Mouse (Mus musculus) cerebellum, adult 2 months (tissue): Measurements from ENCODE around the gene Lat. TPM values are rescaled to one million over a fixed set of nuclear protein-coding genes. Genes with fewer than 3 reads are reported as not detected.

ENCODE experiments used
- DNase-seq, 2 experiments: peaks; one replicate each; pipeline ENCODE4 v3.0.0; 2021
- H3K27ac ChIP-seq: fragments of 200-500 bp; 2 replicates; pipeline ENCODE4 v1.5.1; 2012; ENCODE audit warnings: low read length, control low read depth, inconsistent platforms; ENCODE audit not compliant: insufficient read depth
- H3K27me3 ChIP-seq: fragments of 200-500 bp; 2 replicates; pipeline ENCODE4 v1.6.1; 2012; ENCODE audit warnings: inconsistent platforms, mild to moderate bottlenecking, low read length, moderate library complexity; ENCODE audit not compliant: control insufficient read depth, insufficient read depth
- H3K4me1 ChIP-seq: fragments of 200-500 bp; 2 replicates; pipeline ENCODE4 v1.6.1; 2011; ENCODE audit warnings: low read length; ENCODE audit not compliant: control insufficient read depth, insufficient read depth
- H3K4me3 ChIP-seq: fragments of 200-500 bp; replicated peaks from 2 replicates; pipeline ENCODE3; 2011; ENCODE audit warnings: mild to moderate bottlenecking, low read depth, low read length, control low read depth; ENCODE audit not compliant: insufficient read depth
- CTCF ChIP-seq: fragments of 200-500 bp; IDR thresholded peaks from 2 replicates; pipeline ENCODE4 v1.5.1; 2011; ENCODE audit warnings: low read depth, mild to moderate bottlenecking, control low read depth, low read length, moderate library complexity, borderline replicate concordance; ENCODE audit not compliant: insufficient read depth
- POLR2A ChIP-seq: fragments of 200-500 bp; IDR thresholded peaks from 2 replicates; pipeline ENCODE4 v1.6.1; 2011; ENCODE audit warnings: low read length, control low read depth, borderline replicate concordance; ENCODE audit not compliant: insufficient read depth
- WGBS: fragments of 180-500 bp; shearing (Covaris S2); methylation state at CpG from one replicate; pipeline ENCODE4 v1.1.7; 2018; 5-methylcytosine and 5-hydroxymethylcytosine counted together
- polyA plus RNA-seq: library from polyadenylated mRNA; depleted of rRNA; stranded (reverse); fragments of >200 nt; gene quantifications from 2 replicates; pipeline ENCODE4 v1.2.3, GENCODE M21; 2012; rRNA removed

Gene Lat
- polyA plus RNA-seq, 1 experiment = 1.6 TPM

DNA sequence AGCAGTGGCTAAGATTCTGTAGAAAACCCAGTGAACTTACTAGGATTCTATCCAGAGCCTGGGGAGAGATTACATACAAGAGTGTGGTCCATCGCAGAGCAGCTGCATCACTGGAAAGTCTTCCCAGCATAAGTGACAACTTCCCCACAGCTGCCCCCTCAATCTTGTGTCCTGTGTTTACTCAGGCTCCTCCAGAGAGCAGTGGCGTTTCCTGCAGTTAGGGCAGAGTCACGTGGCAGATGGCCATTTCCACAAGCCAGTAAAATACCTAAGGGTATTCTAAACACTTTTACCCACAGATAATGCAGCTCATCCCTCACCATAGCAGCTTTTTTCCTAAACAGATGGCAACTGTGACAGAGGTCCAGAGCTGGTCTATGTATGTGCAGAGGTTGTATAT is 44.6 kb downstream of the Lat start:
- H3K4me1 ChIP-seq = no peaks in the 10 kb centered on the region
- H3K27me3 ChIP-seq = no peaks in the 10 kb centered on the region; the same call in 1 of the 2 replicates
- no peak for TF ChIP-seq CTCF
- TF ChIP-seq POLR2A = no peak
- WGBS = 47% methylated on average over 3 of the region's 3 CpGs
- no peak overlapping the region for H3K27ac ChIP-seq
- no peak for DNase-seq
- H3K4me3 ChIP-seq = no peak overlapping the region

DNA sequence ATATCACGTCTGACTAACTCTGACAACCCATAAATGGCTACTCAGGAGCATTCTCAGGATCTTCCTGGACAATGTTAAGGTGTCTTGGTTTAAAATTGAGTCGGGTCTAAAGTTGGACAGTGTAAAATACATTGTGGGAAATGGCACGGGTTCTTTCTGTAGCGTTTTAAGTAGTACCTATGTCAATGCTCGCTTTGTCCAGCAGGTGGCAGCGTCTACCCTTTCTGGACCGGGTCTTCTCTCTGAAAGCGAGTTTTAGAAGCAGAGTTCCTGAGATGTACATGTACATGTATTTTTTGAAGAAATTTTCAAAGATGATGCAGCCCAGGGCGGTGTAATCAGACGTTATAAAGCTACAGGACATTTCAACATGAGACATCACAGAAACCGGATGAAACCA is 45.6 kb downstream of the Lat start:
- 7% methylated on average over 11 of the region's 11 CpGs for WGBS
- H3K4me3 ChIP-seq = no peak overlapping the region
- DNase-seq = peak; percentile 60 to 77
- H3K27me3 ChIP-seq = no peaks in the 10 kb centered on the region; the same call in 1 of the 2 replicates
- TF ChIP-seq POLR2A = no peak
- peak; percentile 83 for TF ChIP-seq CTCF
- H3K27ac ChIP-seq = no peak overlapping the region
- H3K4me1 ChIP-seq = no peaks in the 10 kb centered on the region

DNA sequence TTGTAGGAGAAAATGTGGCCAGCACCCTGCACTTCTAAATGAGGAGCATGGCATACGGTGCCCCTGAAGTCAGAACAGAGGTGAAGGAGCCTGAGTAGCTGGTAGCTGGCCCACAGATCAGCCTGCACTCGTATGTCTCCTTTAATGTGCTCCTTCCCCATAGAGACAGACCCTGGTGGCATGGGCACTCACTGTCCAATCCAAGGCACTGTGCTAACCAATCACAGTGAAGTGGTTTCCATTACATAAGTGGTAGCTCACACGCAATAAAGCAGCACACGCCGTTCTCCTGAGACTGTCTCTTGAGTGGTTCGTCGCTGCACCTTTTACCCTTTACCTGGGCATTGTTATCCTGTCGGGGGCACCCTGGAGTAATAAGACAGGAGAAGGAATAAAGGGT is 55.1 kb downstream of the Lat start:
- 83% methylated on average over 8 of the region's 8 CpGs for WGBS
- peaks cover 13% of the 10 kb centered on the region; the same call in 1 of the 2 replicates for H3K4me1 ChIP-seq
- no peak for TF ChIP-seq CTCF
- TF ChIP-seq POLR2A = no peak
- H3K27me3 ChIP-seq = no peaks in the 10 kb centered on the region
- no peak for DNase-seq
- H3K27ac ChIP-seq = no peak overlapping the region
- no peak overlapping the region for H3K4me3 ChIP-seq

Other genes starting within 250 kb of the Lat start
- gene Xpo6, start 169.1 kb downstream of the Lat start, polyA plus RNA-seq = 154 and 162 TPM in 2 replicates
- gene Sbk1, start 97.0 kb downstream of the Lat start, polyA plus RNA-seq = 227 and 282 TPM in 2 replicates
- 206 and 218 TPM in 2 replicates for gene Spns1, start 7.9 kb upstream of the Lat start, polyA plus RNA-seq
- 6.3 and 6.4 TPM in 2 replicates for gene Nfatc2ip, start 27.2 kb upstream of the Lat start, polyA plus RNA-seq
- gene Cd19, start 45.3 kb upstream of the Lat start, polyA plus RNA-seq = 0.21 and 0.23 TPM in 2 replicates
- 22.2 and 24.0 TPM in 2 replicates for gene Rabep2, start 59.2 kb upstream of the Lat start, polyA plus RNA-seq
- gene Atp2a1, start 93.5 kb upstream of the Lat start, polyA plus RNA-seq = 0.38 and 0.46 TPM in 2 replicates
- gene Sh2b1, start 105.9 kb upstream of the Lat start, polyA plus RNA-seq = 69.0 and 69.5 TPM in 2 replicates
- gene Tufm, start 117.8 kb upstream of the Lat start, polyA plus RNA-seq = 123 and 124 TPM in 2 replicates
- 139 and 154 TPM in 2 replicates for gene Atxn2l, start 133.9 kb upstream of the Lat start, polyA plus RNA-seq
- gene Eif3c, start 196.8 kb upstream of the Lat start, polyA plus RNA-seq = 115 and 116 TPM in 2 replicates
- gene Apobr, start 215.4 kb upstream of the Lat start, polyA plus RNA-seq = 0.87 and 0.98 TPM in 2 replicates
- gene Cln3, start 216.2 kb upstream of the Lat start, polyA plus RNA-seq = 38.1 and 44.2 TPM in 2 replicates
- not detected in 2 replicates for gene Il27, start 225.4 kb upstream of the Lat start, polyA plus RNA-seq